Mouse (Mus musculus) frontal cortex, postnatal 10 days (tissue): ENCODE data around the gene Morn1.
A peak's percentile ranks its signal among the peaks of the same experiment; 100 is the strongest.

Experiments used
- DNase-seq, 2 experiments: peaks; one replicate each; pipeline ENCODE4 v3.0.0; 2022; ENCODE audit warnings: low spot score in 2 of 2, mixed read lengths in 1 of 2

Gene Morn1

GRCm38 (mm10) chr4:155158543-155158917, 72.2 kb downstream of the Morn1 start:
- no peak for DNase-seq

- no peak for DNase-seq
Observed at GRCm38 (mm10) chr4:155162433-155163319, 76.3 kb downstream of the Morn1 start.

- no peak for DNase-seq
Observed at GRCm38 (mm10) chr4:155163320-155163651, 76.9 kb downstream of the Morn1 start.

GRCm38 (mm10) chr4:155163685-155164084, 77.3 kb downstream of the Morn1 start:
- no peak for DNase-seq

GRCm38 (mm10) chr4:155164550-155164949, 78.2 kb downstream of the Morn1 start:
- DNase-seq, result peak in 1 of 2 experiments; percentile 52

- DNase-seq, result no peak
Observed at GRCm38 (mm10) chr4:155165861-155166260, 79.5 kb downstream of the Morn1 start.

GRCm38 (mm10) chr4:155168835-155169252, 82.5 kb downstream of the Morn1 start:
- DNase-seq, result no peak

GRCm38 (mm10) chr4:155170614-155171212, 84.3 kb downstream of the Morn1 start:
- DNase-seq, result no peak

GRCm38 (mm10) chr4:155171961-155172533, 85.7 kb downstream of the Morn1 start:
- DNase-seq, result peak in 1 of 2 experiments; percentile 58

GRCm38 (mm10) chr4:155172909-155173821, 86.8 kb downstream of the Morn1 start:
- peak; percentile 73 to 79 for DNase-seq

- DNase-seq, result no peak
Observed at GRCm38 (mm10) chr4:155173822-155174785, 87.7 kb downstream of the Morn1 start.

GRCm38 (mm10) chr4:155176210-155176609, 89.8 kb downstream of the Morn1 start:
- DNase-seq, result no peak

GRCm38 (mm10) chr4:155178274-155178673, 91.9 kb downstream of the Morn1 start:
- DNase-seq, result no peak

- DNase-seq, result no peak
Observed at GRCm38 (mm10) chr4:155178981-155179512, 92.7 kb downstream of the Morn1 start.

GRCm38 (mm10) chr4:155183201-155183600, 96.8 kb downstream of the Morn1 start:
- no peak for DNase-seq

- DNase-seq, result no peak
Observed at GRCm38 (mm10) chr4:155184248-155185070, 98.1 kb downstream of the Morn1 start.

- DNase-seq, result no peak
Observed at GRCm38 (mm10) chr4:155185845-155186244, 99.5 kb downstream of the Morn1 start.

- no peak for DNase-seq
Observed at GRCm38 (mm10) chr4:155187192-155187674, 100.9 kb downstream of the Morn1 start.

GRCm38 (mm10) chr4:155188341-155188740, 102.0 kb downstream of the Morn1 start:
- DNase-seq, result no peak
